Mouse (Mus musculus) large intestine, adult 2 months (tissue): Measurements from ENCODE around the gene Lysmd1. TPM values are rescaled to one million over a fixed set of nuclear protein-coding genes. Genes with fewer than 3 reads are reported as not detected.

ENCODE experiments used
- DNase-seq: peaks from one replicate; pipeline ENCODE4 v3.0.0-alpha.2; 2012; ENCODE audit warnings: low read depth, low spot score
- WGBS: fragments of 180-500 bp; shearing (Covaris S2); methylation state at CpG from one replicate; pipeline ENCODE4 v1.1.7; 2018; 5-methylcytosine and 5-hydroxymethylcytosine counted together
- polyA plus RNA-seq: library from polyadenylated mRNA; depleted of rRNA; stranded (reverse); fragments of >200 nt; gene quantifications from 2 replicates; pipeline ENCODE4 v1.2.3, GENCODE M21; 2012; rRNA removed

The Lysmd1 gene
- polyA plus RNA-seq, 1 experiment, result 7.7 TPM

DNA sequence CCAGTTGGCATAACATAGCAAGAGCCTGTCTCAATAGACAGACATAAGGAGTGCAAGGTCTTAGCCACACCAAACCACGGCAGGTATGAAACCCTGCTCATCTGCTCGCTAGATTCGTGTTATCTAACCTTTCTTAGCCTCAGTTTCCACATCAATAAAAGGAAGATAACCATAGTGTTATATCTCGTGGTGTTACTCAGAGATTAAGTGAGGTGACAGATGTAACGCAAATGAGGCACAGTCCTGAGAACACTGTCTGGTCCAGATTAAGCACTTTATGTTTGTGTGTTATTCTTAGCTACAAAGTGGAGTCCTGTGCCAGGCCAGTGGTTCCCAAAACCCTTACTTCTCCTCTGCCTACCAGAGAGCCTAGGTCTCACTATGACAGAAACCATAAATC is 31.0 kb downstream of the Lysmd1 start:
- no peak for DNase-seq
- WGBS, result 72% methylated on average over 5 of the region's 5 CpGs

DNA sequence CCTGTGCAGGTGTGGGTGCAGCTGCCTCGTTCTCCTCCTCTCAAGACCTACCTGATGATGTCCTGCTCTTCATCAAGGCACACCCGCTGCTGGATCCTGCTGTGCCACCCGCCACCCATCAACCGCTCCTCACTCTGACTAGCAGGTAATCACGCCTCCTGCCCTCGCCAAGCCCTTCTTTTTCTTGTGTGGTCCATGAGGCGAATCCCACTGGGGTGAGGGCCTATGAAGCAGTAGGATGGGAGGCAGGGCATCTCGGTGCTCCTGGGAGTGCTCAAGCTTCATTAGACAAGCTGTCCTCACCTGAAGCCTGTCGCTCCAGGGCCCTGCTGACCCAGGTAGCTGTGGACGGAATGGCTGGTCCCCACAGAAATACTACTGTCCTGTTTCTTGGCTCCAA is 36.1 kb downstream of the Lysmd1 start:
- WGBS, result 89% methylated on average over 10 of the region's 10 CpGs

DNA sequence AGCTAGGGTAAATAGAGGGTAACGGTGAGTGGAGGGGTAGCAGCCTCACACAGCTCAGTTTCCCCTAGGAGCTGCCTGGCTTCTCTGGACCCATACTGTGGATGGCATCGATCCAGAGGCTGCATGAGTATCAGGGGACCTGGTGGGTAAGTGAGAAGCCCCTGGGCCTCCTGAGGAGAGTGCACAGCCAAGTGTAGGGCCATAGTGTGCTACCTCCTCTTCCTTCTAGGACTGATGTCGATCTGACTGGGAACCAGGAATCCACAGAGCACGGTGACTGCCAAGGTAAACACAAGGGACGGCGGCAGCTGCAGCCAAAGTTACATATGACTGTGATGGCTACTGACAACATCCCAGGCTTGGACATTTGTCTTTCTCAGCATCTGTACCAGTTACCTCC is 37.2 kb downstream of the Lysmd1 start:
- DNase-seq, result no peak

More for the DNA sequence above, 36.1 kb downstream of the Lysmd1 start:
- DNase-seq, result no peak

DNA sequence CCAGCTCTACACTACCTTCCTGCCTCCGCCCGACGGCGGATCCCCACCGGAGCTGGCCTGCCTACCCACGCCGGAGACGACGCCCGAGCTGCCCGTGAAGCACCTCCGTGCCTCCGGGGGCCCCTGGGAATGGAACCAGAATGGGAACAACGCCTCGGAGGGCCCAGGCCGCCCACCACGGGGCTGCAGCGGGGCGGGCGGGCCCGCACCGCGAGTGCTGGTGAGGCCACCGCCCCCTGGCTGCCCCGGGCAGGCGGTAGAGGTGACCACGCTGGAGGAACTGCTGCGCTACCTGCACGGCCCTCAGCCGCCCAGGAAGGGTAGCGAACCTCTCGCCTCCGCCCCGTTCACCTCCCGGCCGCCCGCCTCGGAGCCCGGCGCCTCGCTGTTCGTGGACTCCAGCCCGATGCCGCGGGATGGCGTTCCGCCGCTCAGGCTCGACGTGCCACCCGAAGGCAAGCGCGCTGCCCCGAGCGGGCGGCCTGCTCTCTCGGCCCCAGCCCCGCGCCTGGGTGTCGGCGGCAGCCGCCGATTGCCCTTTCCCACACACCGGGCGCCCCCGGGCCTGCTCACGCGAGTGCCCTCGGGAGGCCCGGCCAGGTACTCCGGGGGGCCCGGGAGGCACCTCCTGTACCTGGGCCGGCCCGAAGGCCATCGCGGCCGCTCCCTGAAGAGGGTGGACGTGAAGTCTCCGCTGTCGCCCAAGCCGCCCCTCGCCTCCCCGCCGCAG is 38.8 kb downstream of the Lysmd1 start:
- 37% methylated on average over 79 of the region's 84 CpGs for WGBS
- no peak for DNase-seq

More for the DNA sequence above, 37.2 kb downstream of the Lysmd1 start:
- WGBS, result 46% methylated on average over 6 of the region's 6 CpGs

GRCm38 (mm10) chr3:95173256-95173949 is 39.5 kb downstream of the Lysmd1 start:
- DNase-seq, result no peak
- 18% methylated on average over 58 of the region's 58 CpGs for WGBS

- 18% methylated on average over 16 of the region's 16 CpGs for WGBS
- peak; percentile 46 for DNase-seq
Measured at GRCm38 (mm10) chr3:95174011-95174592, 40.2 kb downstream of the Lysmd1 start.

DNA sequence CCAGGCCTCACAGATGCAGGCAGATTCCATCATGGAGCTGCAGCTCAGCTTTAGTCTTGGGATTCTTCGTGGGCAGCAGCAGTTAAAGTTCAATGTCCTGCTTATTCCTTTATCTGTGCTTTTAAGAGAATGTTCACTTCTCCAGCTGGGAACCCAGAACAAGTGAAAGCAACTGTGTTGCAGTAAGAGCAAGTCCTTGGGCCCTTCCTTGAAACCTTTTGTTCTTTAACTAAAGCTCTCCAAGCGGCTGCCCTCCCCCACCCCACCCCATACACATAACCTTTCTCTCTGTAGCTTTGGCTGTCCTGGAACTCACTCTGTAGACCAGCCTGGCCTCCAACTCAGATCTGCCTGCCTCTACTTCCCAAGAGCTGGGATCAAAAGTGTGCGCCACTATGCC is 42.6 kb downstream of the Lysmd1 start:
- WGBS, result 78% methylated on average over 3 of the region's 3 CpGs

GRCm38 (mm10) chr3:95177583-95177982 is 43.7 kb downstream of the Lysmd1 start:
- 20% methylated on average over 6 of the region's 6 CpGs for WGBS
- DNase-seq, result peak; percentile 42

More for the DNA sequence above, 42.6 kb downstream of the Lysmd1 start:
- no peak for DNase-seq

DNA sequence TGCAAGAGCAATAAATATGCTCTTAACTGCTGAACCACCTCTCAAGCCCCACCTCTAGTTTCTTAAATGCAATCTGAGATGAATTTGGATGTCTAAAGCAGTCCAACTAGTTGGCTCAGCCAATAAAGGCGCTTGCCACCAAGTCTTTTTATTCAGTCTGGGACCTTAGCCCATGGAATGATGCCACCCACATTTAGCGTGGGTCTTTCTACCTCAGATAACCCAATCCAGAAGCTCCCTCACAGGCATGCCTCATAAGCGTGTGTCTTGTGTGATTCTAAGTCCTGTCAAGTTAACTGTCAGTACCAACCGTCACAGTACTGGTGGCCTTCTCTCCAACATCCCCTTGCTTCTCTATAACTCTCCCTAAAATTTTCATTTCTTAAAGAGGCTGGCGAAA is 45.1 kb downstream of the Lysmd1 start:
- WGBS, result 87% methylated on average over 5 of the region's 5 CpGs
- DNase-seq, result no peak

- DNase-seq, result no peak
- 57% methylated on average over 3 of the region's 3 CpGs for WGBS
Measured at GRCm38 (mm10) chr3:95179890-95180289, 46.0 kb downstream of the Lysmd1 start.

DNA sequence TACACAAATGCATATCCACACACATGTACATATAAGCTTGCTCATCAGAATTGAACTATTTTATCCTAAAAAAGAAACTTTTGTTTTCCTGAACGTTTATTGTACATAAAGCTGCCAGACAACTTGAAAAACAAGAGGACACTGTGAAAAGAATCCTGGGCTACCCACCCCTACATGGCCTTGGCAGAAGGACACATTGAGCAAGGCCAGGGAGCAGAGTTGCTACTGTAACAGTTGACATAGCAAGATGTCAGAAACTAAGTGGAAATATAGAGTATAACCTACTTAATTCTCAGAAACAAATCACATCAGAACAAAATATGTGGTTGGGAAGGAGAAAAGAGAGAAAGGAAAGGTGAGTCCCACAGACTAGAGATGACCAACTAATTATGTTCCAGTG is 48.0 kb downstream of the Lysmd1 start:
- 58% methylated on average over 1 of the region's 1 CpGs for WGBS
- DNase-seq, result no peak

GRCm38 (mm10) chr3:95184796-95185577 is 51.1 kb downstream of the Lysmd1 start:
- 86% methylated on average over 9 of the region's 9 CpGs for WGBS

GRCm38 (mm10) chr3:95186100-95186499 is 52.2 kb downstream of the Lysmd1 start:
- 86% methylated on average over 2 of the region's 2 CpGs for WGBS

More at GRCm38 (mm10) chr3:95184796-95185577, 51.1 kb downstream of the Lysmd1 start:
- DNase-seq, result no peak

DNA sequence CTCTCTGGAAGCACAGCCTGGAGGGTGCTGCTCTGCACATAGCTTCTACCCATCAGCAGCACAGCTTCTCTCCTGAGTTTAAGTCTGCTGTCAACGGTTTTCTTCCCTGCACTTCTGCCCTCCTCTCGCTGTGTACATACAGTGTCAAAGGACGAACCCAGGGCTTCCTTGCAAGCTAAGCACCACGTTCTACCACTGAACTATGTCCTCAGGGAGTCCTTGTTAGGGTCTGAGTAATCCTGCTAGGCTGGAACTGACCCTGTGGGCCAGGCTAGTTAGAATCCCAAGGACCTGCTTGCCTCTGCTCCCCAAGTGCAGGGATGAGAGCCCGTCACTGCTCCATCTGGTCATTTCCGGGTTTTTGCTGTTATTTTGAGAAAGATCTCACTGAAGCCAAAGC is 53.0 kb downstream of the Lysmd1 start:
- 92% methylated on average over 6 of the region's 6 CpGs for WGBS
- no peak for DNase-seq

More at GRCm38 (mm10) chr3:95186100-95186499, 52.2 kb downstream of the Lysmd1 start:
- DNase-seq, result no peak

Other genes with a start within 250 kb of the Lysmd1 start
- 281 and 331 TPM in 2 replicates for gene Psmb4, start 247.1 kb upstream of the Lysmd1 start, polyA plus RNA-seq
- 74.0 and 82.8 TPM in 2 replicates for gene Selenbp1, start 201.0 kb upstream of the Lysmd1 start, polyA plus RNA-seq
- 6.2 and 12.2 TPM in 2 replicates for gene Rfx5, start 180.0 kb upstream of the Lysmd1 start, polyA plus RNA-seq
- 21.7 and 33.0 TPM in 2 replicates for gene Pi4kb, start 159.4 kb upstream of the Lysmd1 start, polyA plus RNA-seq
- gene Zfp687, start 118.6 kb upstream of the Lysmd1 start, polyA plus RNA-seq, result 13.3 and 19.3 TPM in 2 replicates
- 138 and 153 TPM in 2 replicates for gene Psmd4, start 91.5 kb upstream of the Lysmd1 start, polyA plus RNA-seq
- gene Pip5k1a, start 27.2 kb upstream of the Lysmd1 start, polyA plus RNA-seq, result 12.1 and 15.6 TPM in 2 replicates
- 38.7 and 48.3 TPM in 2 replicates for gene Vps72, start 23.1 kb upstream of the Lysmd1 start, polyA plus RNA-seq
- 0.71 and 0.73 TPM in 2 replicates for gene Tmod4, start 9.6 kb upstream of the Lysmd1 start, polyA plus RNA-seq
- gene Scnm1, start 77 bp upstream of the Lysmd1 start, polyA plus RNA-seq, result 45.6 and 51.2 TPM in 2 replicates
- gene Tnfaip8l2, start 8.3 kb downstream of the Lysmd1 start, polyA plus RNA-seq, result 30.8 and 46.2 TPM in 2 replicates
- gene Sema6c, start 26.4 kb downstream of the Lysmd1 start, polyA plus RNA-seq, result 1.4 and 2.6 TPM in 2 replicates
- gene Gabpb2, start 83.8 kb downstream of the Lysmd1 start, polyA plus RNA-seq, result 9.2 and 16.1 TPM in 2 replicates
- gene Cdc42se1, start 94.6 kb downstream of the Lysmd1 start, polyA plus RNA-seq, result 67.2 and 80.0 TPM in 2 replicates
- 18.9 and 21.6 TPM in 2 replicates for gene Mllt11, start 98.1 kb downstream of the Lysmd1 start, polyA plus RNA-seq
- gene Gm128, start 107.5 kb downstream of the Lysmd1 start, polyA plus RNA-seq, result 0.05 TPM in 2 replicates
- gene Bnipl, start 117.1 kb downstream of the Lysmd1 start, polyA plus RNA-seq, result 0.24 and 0.36 TPM in 2 replicates
- gene Mindy1, start 147.3 kb downstream of the Lysmd1 start, polyA plus RNA-seq, result 71.9 and 82.6 TPM in 2 replicates
- 15.7 and 18.8 TPM in 2 replicates for gene Prune1, start 148.0 kb downstream of the Lysmd1 start, polyA plus RNA-seq
- 0.84 and 1.1 TPM in 2 replicates for gene Anxa9, start 173.1 kb downstream of the Lysmd1 start, polyA plus RNA-seq
- 76.3 and 101 TPM in 2 replicates for gene Cers2, start 180.7 kb downstream of the Lysmd1 start, polyA plus RNA-seq
- 9.8 and 13.4 TPM in 2 replicates for gene Setdb1, start 223.1 kb downstream of the Lysmd1 start, polyA plus RNA-seq